Mouse (Mus musculus): Measurements from ENCODE around the gene Selenom.

Gene Selenom

DNA sequence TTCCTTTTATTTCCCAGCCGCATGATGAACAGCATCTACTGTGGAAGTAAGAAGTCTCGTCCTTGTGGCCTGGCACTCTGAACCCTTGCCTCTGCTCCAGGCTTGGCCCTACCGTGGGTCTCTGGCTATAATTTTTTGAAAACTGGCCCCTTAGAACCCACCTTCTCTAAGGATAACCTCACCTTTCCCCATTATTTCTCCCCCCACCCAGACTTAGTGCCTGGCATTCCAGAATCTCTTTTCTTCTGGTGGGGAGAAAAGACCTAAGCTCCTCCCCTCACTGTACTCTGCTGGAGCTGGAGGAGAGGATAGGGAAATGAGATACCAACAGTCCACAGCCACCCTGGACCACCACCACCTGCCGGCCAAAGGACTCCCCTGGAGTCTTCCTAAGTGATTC lies 732 bp downstream of the Selenom start:
- DNase-seq = no peak

GRCm38 (mm10) chr11:3515637-3516036 lies 1.2 kb downstream of the Selenom start:
- no peak for DNase-seq

- no peak for DNase-seq
These were observed 1.6 kb downstream of the Selenom start for GRCm38 (mm10) chr11:3516121-3516520.

DNA sequence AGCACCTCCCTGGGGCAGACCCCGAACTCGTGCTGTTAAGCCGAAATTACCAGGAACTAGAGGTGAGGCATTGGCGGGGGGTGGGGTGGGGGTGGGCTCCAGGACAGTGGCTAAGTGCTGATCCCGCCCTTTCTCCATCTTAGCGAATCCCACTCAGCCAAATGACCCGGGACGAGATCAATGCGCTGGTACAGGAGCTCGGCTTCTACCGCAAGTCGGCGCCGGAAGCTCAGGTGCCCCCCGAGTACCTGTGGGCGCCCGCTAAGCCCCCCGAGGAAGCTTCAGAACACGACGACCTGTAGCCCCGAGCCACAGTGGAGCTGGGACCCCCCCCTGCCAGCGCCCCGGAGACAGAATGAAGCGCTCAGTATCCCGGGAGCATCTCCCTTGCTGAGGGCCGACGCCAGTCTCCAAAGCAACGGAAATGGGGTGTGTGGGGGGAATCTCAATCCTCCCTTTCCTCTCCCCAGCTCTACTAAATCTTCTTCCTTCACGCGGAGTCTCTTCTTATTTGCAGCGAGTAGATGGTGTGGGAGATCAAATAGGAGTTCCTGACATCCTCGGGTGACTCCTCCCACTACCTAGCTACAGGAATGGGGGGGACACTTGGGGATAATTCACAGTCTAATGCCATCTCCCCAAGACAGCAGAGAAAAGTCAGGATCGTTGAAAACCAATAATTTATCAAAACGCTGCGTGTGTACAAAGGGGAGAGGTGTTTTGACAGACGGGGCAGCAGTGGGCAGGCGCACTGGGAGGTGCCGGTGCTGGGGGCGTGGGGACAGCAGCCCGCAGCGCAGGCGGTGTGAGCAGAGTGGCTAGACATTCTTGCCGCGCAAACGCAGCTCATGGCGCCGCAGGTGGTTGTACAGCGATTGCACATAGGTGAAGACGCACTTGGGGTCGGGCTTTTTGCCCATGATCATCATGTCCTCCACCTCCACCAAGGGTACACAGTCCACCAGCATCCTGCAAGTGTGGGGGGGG lies 2.7 kb downstream of the Selenom start:
- peak in 1 of 2 experiments; percentile 48 for DNase-seq

GRCm38 (mm10) chr11:3517846-3518732 lies 3.6 kb downstream of the Selenom start:
- no peak for DNase-seq

DNA sequence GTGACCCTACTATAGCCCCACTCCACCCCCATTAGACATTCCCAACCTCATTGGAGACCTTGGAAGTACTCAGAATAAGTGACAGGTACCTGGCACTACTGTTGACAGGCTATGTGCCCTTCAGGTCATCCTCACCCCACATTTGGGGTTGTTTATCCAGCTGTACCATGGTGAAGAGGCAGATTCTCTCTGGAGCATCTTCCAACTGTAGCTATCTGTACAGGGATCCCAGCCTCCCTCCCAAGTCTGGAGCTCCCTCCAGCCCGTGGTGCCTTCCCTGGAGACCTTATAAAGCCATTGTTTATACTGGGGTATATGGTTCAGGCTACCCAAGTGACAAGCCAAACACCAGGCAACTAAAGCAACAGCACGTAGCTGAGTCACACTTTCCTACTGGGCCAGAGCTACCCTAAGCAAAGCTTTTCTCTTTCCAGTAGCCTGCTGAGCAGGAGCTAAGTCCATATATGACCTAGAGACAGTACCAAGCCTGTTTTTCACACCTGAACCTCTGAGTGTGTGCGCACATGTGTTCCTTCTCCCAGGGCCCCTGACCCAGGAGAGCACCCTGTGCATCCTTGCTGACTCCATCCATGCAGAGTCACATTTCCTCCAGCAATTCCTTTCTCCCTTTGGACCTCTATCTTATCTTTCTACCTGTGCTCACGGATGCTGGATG lies 4.7 kb downstream of the Selenom start:
- no peak for DNase-seq

GRCm38 (mm10) chr11:3519756-3520398 lies 5.4 kb downstream of the Selenom start:
- no peak for DNase-seq

DNA sequence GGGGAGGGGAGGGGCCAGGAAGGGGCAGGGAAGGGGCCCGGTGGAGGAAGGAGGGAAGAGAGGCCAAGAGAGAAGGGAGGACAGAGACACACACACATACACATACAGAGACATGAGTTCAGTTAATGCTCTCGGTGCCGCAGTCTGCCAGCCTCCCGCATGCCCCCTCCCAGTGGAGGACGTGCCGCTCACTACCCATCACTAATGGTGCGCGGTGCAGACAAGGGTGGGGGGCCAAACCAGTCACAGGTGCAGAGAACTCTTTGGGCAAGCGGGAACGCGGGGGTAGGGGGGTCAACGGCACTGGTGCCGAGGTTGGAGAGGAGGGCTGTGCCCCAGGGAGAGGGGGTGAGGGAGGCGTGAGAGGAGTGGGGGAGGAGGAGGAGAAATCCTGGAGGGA lies 6.4 kb downstream of the Selenom start:
- DNase-seq = no peak

GRCm38 (mm10) chr11:3521339-3522224 lies 7.1 kb downstream of the Selenom start:
- DNase-seq = no peak

- DNase-seq = no peak
These were observed 8.0 kb downstream of the Selenom start for GRCm38 (mm10) chr11:3522285-3523000.

DNA sequence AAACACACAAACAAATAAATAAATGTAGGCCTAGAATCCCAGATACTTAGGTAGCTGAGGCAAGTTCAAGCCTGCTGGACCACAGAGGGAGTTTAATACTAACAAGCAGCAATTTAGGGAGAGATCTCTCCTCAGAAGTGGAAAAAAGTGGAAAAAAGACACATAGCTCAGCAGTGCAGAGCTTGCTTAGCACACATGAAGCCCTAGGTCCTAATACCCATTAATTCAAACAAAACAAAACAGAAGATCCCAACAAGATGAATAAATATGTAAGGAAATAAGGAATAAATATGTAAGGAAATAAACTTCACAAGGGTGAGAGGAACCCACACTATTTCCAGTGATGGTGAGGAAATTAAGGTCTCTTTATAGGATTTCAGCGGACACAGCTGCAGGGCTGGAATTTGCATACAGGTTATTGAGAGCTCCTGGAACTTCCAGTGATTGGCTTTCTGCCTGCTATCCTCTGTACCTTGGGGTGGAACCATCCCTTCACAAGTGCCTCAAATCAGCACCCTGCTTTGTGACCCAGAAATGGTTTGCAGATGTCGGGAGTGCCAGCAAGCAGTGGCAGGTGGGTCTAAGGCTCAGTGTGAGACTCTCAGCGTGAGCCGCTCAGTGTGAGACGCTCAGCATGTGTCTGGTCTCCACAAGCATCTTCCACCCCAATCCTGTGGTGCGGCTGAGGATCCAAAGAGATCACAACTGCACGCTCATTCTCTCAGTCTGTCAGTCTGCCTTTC lies 9.5 kb downstream of the Selenom start:
- no peak for DNase-seq

DNA sequence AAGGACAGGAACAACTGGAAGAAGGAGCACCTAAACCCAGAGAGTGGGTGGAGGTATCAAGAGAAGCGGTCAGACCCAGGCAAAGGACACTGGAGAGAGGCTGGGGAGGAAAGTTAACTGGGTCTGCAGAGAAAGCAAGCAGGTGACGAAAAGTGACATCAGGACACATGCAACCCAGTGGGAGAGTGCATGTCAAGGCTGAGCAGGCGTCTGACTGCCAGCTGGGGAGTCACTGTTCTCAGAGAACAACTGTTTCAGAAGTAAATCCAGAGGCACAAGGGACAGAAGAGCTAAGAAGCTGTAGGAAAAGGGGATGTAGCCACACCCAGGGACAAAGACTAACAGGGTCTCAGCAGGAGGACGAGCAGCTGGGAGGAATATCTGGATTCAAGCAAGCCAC lies 11.1 kb downstream of the Selenom start:
- DNase-seq = no peak

DNA sequence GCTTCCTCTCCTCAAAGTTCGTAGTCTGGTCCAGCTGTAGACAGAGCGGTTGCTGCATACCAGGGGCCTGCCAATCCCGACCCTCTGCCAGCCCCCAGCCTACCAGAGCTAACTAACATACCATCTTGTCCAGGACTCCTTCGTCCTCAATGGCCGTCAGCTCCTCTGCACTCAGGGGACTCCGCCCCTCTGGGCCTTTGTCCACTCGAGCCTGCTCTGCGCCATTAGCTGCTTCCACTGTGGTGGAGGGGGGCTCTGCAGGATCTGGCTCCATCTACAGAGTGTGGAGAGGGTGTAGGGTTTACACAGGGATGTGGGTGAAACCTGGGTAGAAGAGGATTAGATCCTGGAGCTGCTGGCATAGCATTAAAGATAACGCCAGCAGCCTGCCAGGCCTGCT lies 11.7 kb downstream of the Selenom start:
- DNase-seq = no peak

DNA sequence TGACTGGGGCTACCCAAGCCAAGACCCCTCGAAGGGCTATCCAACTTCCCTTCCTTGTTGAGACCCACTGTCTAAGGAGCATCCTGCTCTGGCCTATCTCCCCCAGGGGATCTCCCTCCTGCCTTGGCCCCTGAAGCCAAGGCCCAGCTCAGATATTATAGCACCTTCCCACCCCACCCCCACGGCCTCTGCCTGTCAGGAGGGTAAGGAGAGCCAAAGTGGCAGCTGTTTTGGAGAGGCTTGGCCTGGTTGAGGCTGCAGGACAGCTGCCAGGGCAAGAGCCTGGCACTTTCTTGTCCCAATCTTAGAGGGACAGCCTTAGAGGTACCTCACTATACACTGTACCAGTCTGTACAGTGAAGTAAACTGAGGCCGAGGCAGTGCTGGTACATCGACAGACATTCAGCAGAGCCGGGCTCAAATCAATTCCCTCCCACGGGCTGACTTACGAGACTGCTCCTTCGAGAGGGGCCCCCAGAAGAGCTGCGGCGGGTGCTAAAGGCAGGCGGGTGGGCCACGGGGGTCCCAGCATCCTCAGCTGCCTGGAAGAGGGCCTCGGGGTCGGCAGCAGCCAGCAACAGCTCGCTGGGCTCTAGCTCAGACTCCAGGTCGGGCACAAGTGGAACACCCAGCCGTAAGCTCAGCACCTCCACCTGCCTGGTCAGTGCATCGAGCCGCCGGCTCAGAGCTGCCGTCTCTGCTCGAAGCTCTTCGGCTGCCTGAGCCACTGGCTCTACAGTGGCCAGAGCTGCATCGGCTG lies 12.7 kb downstream of the Selenom start:
- DNase-seq = no peak

GRCm38 (mm10) chr11:3527766-3528165 lies 13.3 kb downstream of the Selenom start:
- DNase-seq = no peak

- DNase-seq = no peak
These were observed 13.7 kb downstream of the Selenom start for GRCm38 (mm10) chr11:3528208-3528607.

- DNase-seq = no peak
These were observed 15.2 kb downstream of the Selenom start for GRCm38 (mm10) chr11:3529476-3530252.

GRCm38 (mm10) chr11:3530731-3531130 lies 16.2 kb downstream of the Selenom start:
- DNase-seq = no peak
